Mouse (Mus musculus): ENCODE results near the gene Rasl12. TPM values are rescaled to one million over a fixed set of nuclear protein-coding genes. Genes with fewer than 3 reads are reported as not detected.
A peak's percentile ranks its signal among the peaks of the same experiment; 100 is the strongest.

The Rasl12 gene
- polyA plus RNA-seq, 1 experiment from 2014 or later = 8.9 TPM

- no peak overlapping the region for H3K9ac ChIP-seq
- H3K9me3 ChIP-seq = no peaks in the 10 kb centered on the region
- no peak overlapping the region for H3K4me2 ChIP-seq
- ATAC-seq (ENCODE audit: insufficient number of reproducible peaks, low FRiP score, low TSS enrichment, low read depth) = no peak
- H3K36me3 ChIP-seq = no peaks in the 10 kb centered on the region
- H3K27ac ChIP-seq = no peak overlapping the region
- H3K4me1 ChIP-seq = no peaks in the 10 kb centered on the region
- H3K27me3 ChIP-seq = no peaks in the 10 kb centered on the region
- H3K4me3 ChIP-seq = no peak overlapping the region
- WGBS = 12% methylated on average over 3 of the region's 3 CpGs
Observed at GRCm38 (mm10) chr9:65424393-65424792, 26.1 kb downstream of the Rasl12 start.

GRCm38 (mm10) chr9:65427511-65427910 lies 29.2 kb downstream of the Rasl12 start:
- Histone ChIP-seq H3K9ac (no peak overlapping the region), H3K4me2 (no peak overlapping the region), H3K27me3 (no peaks in the 10 kb centered on the region), H3K9me3 (no peaks in the 10 kb centered on the region), H3K4me3 (no peak overlapping the region), H3K27ac (no peak overlapping the region), H3K36me3 (no peaks in the 10 kb centered on the region), H3K4me1 (no peaks in the 10 kb centered on the region)
- WGBS = 55% methylated on average over 2 of the region's 2 CpGs
- no peak for ATAC-seq (ENCODE audit: insufficient number of reproducible peaks, low FRiP score, low TSS enrichment, low read depth)

GRCm38 (mm10) chr9:65428003-65428402 lies 29.7 kb downstream of the Rasl12 start:
- H3K4me2 ChIP-seq = no peak overlapping the region
- ATAC-seq (ENCODE audit: insufficient number of reproducible peaks, low FRiP score, low TSS enrichment, low read depth) = no peak
- H3K27me3 ChIP-seq = no peaks in the 10 kb centered on the region
- no peaks in the 10 kb centered on the region for H3K9me3 ChIP-seq
- H3K36me3 ChIP-seq = no peaks in the 10 kb centered on the region
- no peak overlapping the region for H3K27ac ChIP-seq
- WGBS = 83% methylated on average over 5 of the region's 5 CpGs
- no peaks in the 10 kb centered on the region for H3K4me1 ChIP-seq
- no peak overlapping the region for H3K4me3 ChIP-seq
- H3K9ac ChIP-seq = no peak overlapping the region

GRCm38 (mm10) chr9:65430401-65430800 lies 32.1 kb downstream of the Rasl12 start:
- ATAC-seq (ENCODE audit: insufficient number of reproducible peaks, low FRiP score, low TSS enrichment, low read depth) = no peak
- H3K9me3 ChIP-seq = no peaks in the 10 kb centered on the region
- H3K9ac ChIP-seq = no peak overlapping the region
- H3K4me3 ChIP-seq = no peak overlapping the region
- H3K27ac ChIP-seq = no peak overlapping the region
- H3K4me2 ChIP-seq = no peak overlapping the region
- H3K27me3 ChIP-seq = no peaks in the 10 kb centered on the region
- H3K36me3 ChIP-seq = no peaks in the 10 kb centered on the region
- no peaks in the 10 kb centered on the region for H3K4me1 ChIP-seq

- Histone ChIP-seq H3K4me1 (no peaks in the 10 kb centered on the region), H3K27me3 (no peaks in the 10 kb centered on the region), H3K4me3 (no peak overlapping the region), H3K4me2 (no peak overlapping the region), H3K27ac (no peak overlapping the region), H3K9ac (no peak overlapping the region), H3K36me3 (no peaks in the 10 kb centered on the region), H3K9me3 (no peaks in the 10 kb centered on the region)
- ATAC-seq (ENCODE audit: insufficient number of reproducible peaks, low FRiP score, low TSS enrichment, low read depth) = no peak
- WGBS = 86% methylated on average over 5 of the region's 5 CpGs
Observed at GRCm38 (mm10) chr9:65430921-65431320, 32.6 kb downstream of the Rasl12 start.

GRCm38 (mm10) chr9:65432236-65432635 lies 33.9 kb downstream of the Rasl12 start:
- H3K27ac ChIP-seq = no peak overlapping the region
- H3K4me3 ChIP-seq = no peak overlapping the region
- H3K36me3 ChIP-seq = no peaks in the 10 kb centered on the region
- ATAC-seq (ENCODE audit: insufficient number of reproducible peaks, low FRiP score, low TSS enrichment, low read depth) = no peak
- under 1% methylated on average over 3 of the region's 3 CpGs for WGBS
- H3K9me3 ChIP-seq = no peaks in the 10 kb centered on the region
- H3K9ac ChIP-seq = no peak overlapping the region
- H3K27me3 ChIP-seq = no peaks in the 10 kb centered on the region
- no peak overlapping the region for H3K4me2 ChIP-seq
- H3K4me1 ChIP-seq = peaks cover 7% of the 10 kb centered on the region

- peaks cover 5% of the 10 kb centered on the region; the same call in 1 of the 2 replicates for H3K36me3 ChIP-seq
- no peak overlapping the region for H3K9ac ChIP-seq
- H3K27ac ChIP-seq = no peak overlapping the region
- H3K4me2 ChIP-seq = no peak overlapping the region
- H3K9me3 ChIP-seq = no peaks in the 10 kb centered on the region
- WGBS = 66% methylated on average over 5 of the region's 5 CpGs
- no peaks in the 10 kb centered on the region for H3K27me3 ChIP-seq
- H3K4me3 ChIP-seq = no peak overlapping the region
- ATAC-seq (ENCODE audit: insufficient number of reproducible peaks, low FRiP score, low TSS enrichment, low read depth) = no peak
- H3K4me1 ChIP-seq = peaks cover 7% of the 10 kb centered on the region
Observed at GRCm38 (mm10) chr9:65434140-65434539, 35.8 kb downstream of the Rasl12 start.

GRCm38 (mm10) chr9:65435211-65435610 lies 36.9 kb downstream of the Rasl12 start:
- no peak for ATAC-seq (ENCODE audit: insufficient number of reproducible peaks, low FRiP score, low TSS enrichment, low read depth)
- 66% methylated on average over 4 of the region's 4 CpGs for WGBS
- Histone ChIP-seq H3K9me3 (no peaks in the 10 kb centered on the region), H3K4me2 (no peak overlapping the region), H3K9ac (no peak overlapping the region), H3K4me3 (no peak overlapping the region; the same call in 1 of the 2 replicates), H3K27ac (no peak overlapping the region), H3K36me3 (peaks cover 12% of the 10 kb centered on the region; the same call in 1 of the 2 replicates), H3K27me3 (no peaks in the 10 kb centered on the region), H3K4me1 (peaks cover 7% of the 10 kb centered on the region)

- under 1% methylated on average over 49 of the region's 54 CpGs for WGBS
- peak; percentile 76 for ATAC-seq (ENCODE audit: insufficient number of reproducible peaks, low FRiP score, low TSS enrichment, low read depth)
Observed at GRCm38 (mm10) chr9:65435671-65436301, 37.5 kb downstream of the Rasl12 start, which contains the start of gene Mtfmt. Gene Mtfmt, plus strand, starts transcription at chr9:65435782.

GRCm38 (mm10) chr9:65444692-65445091 lies 46.4 kb downstream of the Rasl12 start:
- H3K4me3 ChIP-seq = no peak overlapping the region
- no peak overlapping the region for H3K4me2 ChIP-seq
- no peak overlapping the region for H3K27ac ChIP-seq
- H3K9ac ChIP-seq = no peak overlapping the region
- H3K9me3 ChIP-seq = no peaks in the 10 kb centered on the region
- no peaks in the 10 kb centered on the region for H3K27me3 ChIP-seq
- peaks cover 80% of the 10 kb centered on the region for H3K36me3 ChIP-seq
- no peak for ATAC-seq (ENCODE audit: insufficient number of reproducible peaks, low FRiP score, low TSS enrichment, low read depth)
- 90% methylated on average over 4 of the region's 4 CpGs for WGBS
- no peaks in the 10 kb centered on the region for H3K4me1 ChIP-seq

More at GRCm38 (mm10) chr9:65435671-65436301, 37.5 kb downstream of the Rasl12 start, which contains the start of gene Mtfmt:
- Histone ChIP-seq H3K4me2 (peak within 1 kb of the TSS; percentile 62), H3K27ac (peak within 1 kb of the TSS; percentile 47; the same call in 1 of the 2 replicates), H3K4me3 (peak within 1 kb of the TSS; percentile 99), H3K4me1 (peaks cover 7% of the 10 kb centered on the region), H3K27me3 (no peaks in the 10 kb centered on the region), H3K9ac (peak within 1 kb of the TSS; percentile 85), H3K36me3 (peaks cover 18% of the 10 kb centered on the region), H3K9me3 (no peaks in the 10 kb centered on the region)

GRCm38 (mm10) chr9:65447951-65448350 lies 49.6 kb downstream of the Rasl12 start:
- Histone ChIP-seq H3K36me3 (peaks cover 72% of the 10 kb centered on the region), H3K9me3 (no peaks in the 10 kb centered on the region), H3K4me1 (no peaks in the 10 kb centered on the region), H3K27me3 (no peaks in the 10 kb centered on the region), H3K4me3 (no peak overlapping the region), H3K4me2 (no peak overlapping the region), H3K27ac (no peak overlapping the region), H3K9ac (no peak overlapping the region)
- ATAC-seq (ENCODE audit: insufficient number of reproducible peaks, low FRiP score, low TSS enrichment, low read depth) = no peak
- WGBS = 93% methylated on average over 6 of the region's 6 CpGs

- Histone ChIP-seq H3K4me3 (no peak overlapping the region), H3K9ac (no peak overlapping the region), H3K27ac (no peak overlapping the region), H3K27me3 (no peaks in the 10 kb centered on the region), H3K4me1 (peaks cover 10% of the 10 kb centered on the region), H3K36me3 (no peaks in the 10 kb centered on the region), H3K9me3 (no peaks in the 10 kb centered on the region), H3K4me2 (no peak overlapping the region)
- WGBS = 84% methylated on average over 2 of the region's 2 CpGs
- no peak for ATAC-seq (ENCODE audit: insufficient number of reproducible peaks, low FRiP score, low TSS enrichment, low read depth)
Observed at GRCm38 (mm10) chr9:65458975-65459374, 60.7 kb downstream of the Rasl12 start.
